Mouse (Mus musculus) hindlimb bud, embryonic 11.5 days (tissue): ENCODE results near the gene Hpcal1.

Experiments used
- DNase-seq: peaks from one replicate; pipeline ENCODE4 v3.0.0-alpha.2; 2012; ENCODE audit warnings: low read depth, low spot score; ENCODE audit errors: extremely low spot score

The Hpcal1 gene

GRCm38 (mm10) chr12:17690564-17691281, at the start of gene Hpcal1:
Hpcal1 (plus strand) TSS chr12:17690856.
- no peak for DNase-seq

DNA sequence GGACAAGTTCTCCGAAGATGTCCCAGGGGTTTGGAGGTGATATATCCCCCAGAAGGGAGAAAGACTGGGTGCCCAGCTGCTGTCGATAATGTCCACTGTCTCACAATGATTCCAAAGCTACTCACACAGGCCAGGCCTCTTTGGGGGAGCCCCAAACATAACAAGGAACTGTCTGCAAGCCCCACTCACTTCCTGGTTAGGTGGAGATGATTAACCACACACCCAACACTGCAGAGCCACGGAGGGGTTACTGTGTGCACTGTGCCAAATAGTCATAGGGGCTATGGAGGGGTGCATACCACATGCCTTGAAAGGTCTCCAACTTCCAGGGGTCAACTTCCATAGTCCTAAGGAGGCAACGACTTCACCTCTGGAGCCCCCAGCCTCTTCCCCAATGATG, 49.4 kb upstream of the Hpcal1 start:
- DNase-seq: no peak

DNA sequence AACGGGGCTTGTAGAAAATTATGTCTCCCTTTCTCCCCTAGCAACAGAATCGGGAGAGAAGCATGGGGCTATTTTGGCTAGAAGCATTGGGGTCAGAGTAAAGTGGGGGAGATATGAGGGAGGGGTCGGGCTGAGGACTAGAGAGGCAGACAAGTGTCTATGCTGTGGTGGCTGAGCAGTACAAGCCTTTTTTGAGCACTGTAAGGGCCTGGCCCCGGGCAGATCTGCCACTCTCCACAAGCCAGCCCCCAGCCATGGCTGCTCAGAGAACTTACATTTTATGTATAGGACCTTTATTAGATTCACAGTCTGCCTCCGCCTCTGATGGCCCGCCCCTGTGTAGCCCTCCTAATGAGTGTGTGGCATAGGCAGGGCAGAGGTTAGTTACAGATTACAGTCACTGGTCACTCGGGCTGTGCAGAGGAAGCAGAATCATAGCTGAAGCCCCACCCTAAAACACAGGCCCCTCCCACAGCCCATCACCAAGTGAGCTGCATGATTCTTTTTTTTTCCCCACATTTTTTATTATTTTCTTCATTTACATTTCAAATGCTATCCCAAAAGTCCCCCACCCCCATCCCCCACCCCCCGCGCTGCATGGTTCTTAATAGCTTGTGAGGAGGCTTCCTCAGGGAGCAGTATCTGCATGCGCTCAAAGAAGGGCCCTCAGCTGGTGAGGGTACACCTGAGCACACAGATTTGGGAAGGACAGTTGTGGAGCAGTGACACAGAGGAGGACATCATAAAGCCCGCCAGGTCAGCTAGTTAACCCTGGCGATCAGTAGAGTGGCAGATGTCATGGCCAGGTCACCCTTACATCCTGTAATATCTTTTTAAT, 46.1 kb upstream of the Hpcal1 start:
- DNase-seq: no peak

GRCm38 (mm10) chr12:17646457-17646856, 44.2 kb upstream of the Hpcal1 start:
- no peak for DNase-seq

- no peak for DNase-seq
Observed at GRCm38 (mm10) chr12:17651223-17652095, 39.2 kb upstream of the Hpcal1 start.

GRCm38 (mm10) chr12:17652216-17653050, 38.2 kb upstream of the Hpcal1 start:
- no peak for DNase-seq

DNA sequence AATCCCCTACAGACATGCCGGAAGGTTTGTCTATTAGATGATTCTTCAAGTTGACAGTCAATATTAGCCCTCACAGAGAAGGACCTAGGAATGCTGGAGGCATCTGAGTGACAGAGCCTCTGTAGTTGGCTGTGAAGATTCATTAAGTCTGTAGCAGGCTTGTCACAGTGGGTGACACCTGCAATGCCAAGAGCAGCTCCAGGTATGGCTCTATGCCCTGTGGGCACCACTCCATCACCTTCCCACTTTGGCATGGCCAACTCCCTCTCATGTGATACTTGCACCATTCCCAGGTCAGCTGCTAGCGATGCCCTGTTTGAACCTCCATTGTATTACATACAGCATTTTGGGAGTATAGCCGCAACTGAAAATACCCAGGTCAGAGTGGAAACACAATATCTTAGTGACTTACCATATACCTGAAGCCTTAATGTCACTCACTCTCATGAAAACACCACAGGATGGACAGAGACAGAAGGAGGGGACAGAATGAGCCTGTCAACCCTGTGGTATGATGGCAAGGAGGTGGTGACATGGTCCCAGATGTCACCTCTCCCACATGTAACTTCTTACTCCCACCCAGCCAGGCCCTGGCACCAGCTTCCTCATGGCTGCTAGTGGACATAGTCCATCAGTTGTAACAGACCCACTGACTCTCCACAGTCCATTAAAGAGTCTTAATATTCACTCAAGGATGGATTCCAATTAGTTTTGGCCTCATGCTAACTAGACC, 37.4 kb upstream of the Hpcal1 start:
- no peak for DNase-seq

GRCm38 (mm10) chr12:17657561-17658195, 33.0 kb upstream of the Hpcal1 start:
- DNase-seq: no peak

DNA sequence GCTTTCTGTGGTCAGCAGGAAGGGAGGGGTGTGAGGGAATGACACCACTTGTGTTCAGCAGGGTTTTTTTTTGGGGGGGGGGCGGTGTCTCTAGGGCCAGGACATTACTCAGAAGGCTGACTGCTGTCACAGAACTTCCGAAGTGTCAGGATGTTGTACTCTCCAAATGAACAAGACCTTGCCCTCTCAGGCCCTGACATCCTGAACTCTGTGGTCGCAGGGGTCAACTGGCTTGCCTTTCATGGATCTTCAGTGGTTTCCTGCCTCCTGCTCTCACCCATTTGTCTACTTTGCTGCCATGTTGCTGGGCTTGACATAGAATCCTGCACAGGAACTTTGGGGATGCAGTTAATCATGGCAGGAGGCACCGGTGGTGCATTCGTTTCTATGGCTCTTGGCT, 32.1 kb upstream of the Hpcal1 start:
- no peak for DNase-seq

DNA sequence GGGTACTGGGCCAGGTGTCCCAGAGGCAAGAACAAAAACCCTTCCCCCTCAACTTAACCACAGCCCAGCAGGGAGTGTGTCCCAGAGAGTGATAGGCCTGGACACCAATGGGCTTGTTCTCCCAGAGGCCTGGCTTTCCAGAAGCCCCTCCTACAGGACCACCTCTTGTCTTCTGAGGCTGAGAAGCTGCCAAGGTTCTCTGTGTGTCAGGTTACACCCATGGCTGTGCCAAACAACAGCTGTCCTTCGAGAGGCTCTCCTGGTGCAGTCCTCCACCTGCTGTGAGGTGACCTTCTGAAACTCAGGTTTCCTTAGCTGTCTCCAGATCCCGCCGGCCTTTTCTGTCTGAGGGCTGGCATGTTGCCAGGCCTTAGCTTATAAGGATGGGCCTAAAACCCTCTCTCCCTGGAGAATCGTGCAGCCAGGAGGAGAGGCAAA, 29.2 kb upstream of the Hpcal1 start:
- DNase-seq: no peak

DNA sequence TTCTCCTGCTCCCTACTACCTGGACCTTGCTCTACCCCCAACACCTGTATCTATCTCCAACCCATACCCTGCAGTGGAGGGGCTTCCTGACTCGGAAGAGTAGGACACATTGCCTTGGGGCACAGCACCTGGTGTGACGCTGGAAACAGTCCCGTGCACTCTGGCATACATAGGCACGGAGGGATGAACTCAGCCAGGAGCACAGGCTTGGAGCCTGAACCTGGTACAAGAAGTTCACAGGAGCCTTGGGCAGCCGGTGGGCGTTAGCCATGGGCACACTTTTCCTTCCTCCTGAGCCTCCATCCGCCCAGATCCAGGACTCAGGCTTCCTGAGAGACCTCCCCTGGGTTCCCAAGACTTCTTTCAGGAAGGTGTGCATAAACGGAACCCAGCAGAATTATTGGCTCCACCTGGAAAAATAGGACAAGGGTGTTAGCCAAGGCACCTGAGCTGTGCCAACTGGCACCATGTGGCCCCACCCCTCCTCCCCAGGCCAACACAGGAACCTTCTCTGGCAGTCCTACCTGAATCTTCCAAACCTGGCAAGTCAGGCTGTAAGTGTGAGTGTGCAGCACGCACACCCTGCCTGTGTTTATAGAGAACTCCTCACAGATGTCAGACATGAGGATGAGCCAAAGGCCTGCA, 26.5 kb upstream of the Hpcal1 start:
- DNase-seq: no peak

- no peak for DNase-seq
Observed at GRCm38 (mm10) chr12:17665906-17666326, 24.7 kb upstream of the Hpcal1 start.

DNA sequence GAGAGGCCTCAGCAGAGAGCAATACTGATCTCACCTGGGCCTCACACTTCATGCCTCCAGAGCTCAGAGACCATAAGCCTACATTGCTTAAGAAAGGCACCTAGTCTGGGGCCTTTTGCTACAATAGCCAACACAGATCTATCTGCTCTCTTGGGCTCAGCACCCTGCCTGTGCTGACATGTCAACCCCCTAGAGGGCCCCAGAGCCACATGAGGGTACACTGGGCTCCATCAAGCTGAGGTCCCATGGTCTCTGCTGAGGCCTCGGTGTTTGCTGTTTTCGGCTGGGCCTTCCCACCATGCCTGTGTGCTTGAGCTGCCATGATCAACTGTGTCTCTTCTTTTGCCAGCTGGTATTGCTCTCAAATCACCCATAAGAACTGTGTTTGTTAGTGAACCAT, 24.0 kb upstream of the Hpcal1 start:
- DNase-seq: no peak

DNA sequence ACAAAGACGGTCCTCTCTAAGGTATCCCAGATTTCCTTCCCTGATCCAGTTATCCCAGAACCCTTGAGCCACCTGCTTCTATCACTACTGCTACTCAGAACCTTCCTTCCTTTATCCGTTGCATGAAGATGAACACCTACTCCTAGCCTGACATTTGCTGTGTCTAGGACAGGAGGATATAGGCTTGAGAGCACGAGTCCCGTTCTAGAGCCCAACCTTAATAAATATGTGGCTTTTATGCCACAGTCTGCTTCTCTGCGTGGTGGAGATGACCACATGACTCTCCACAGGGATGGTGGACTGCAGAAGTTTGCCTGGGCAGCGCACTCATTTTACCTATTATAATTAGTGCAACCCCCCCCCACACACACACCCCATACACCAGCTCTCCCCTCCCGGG, 16.9 kb upstream of the Hpcal1 start:
- no peak for DNase-seq

DNA sequence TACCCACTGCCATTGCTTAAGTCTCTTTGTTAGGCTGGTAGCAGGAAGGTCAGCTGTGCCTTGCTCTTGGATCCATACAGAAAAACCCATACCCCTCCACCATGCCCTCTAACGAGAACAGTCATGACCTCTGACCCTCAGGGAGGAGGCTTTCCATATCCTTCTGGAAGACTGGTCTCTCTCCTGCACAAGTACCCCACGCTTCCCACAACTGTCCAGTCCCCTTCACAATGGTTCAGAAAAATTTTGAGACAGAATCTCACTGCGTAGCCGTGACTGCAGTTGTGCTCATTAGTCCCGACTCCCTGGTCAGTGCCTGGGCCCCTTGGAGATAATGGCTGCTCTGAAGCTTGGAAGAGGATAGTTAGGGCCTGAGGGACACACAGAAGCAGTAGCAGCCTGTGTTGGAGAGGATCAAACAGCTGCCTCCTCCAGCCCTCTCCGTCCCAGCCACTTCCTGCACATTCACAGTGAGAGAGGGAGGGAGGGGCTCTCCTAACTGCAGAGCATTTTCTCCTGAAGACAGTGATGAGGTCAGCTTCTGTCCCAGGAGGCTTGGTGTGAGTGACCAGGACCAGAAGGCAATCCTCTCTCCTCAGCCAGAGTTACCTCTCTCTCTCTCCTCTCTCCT, 16.4 kb upstream of the Hpcal1 start:
- DNase-seq: no peak

GRCm38 (mm10) chr12:17677743-17678142, 12.9 kb upstream of the Hpcal1 start:
- DNase-seq: no peak

DNA sequence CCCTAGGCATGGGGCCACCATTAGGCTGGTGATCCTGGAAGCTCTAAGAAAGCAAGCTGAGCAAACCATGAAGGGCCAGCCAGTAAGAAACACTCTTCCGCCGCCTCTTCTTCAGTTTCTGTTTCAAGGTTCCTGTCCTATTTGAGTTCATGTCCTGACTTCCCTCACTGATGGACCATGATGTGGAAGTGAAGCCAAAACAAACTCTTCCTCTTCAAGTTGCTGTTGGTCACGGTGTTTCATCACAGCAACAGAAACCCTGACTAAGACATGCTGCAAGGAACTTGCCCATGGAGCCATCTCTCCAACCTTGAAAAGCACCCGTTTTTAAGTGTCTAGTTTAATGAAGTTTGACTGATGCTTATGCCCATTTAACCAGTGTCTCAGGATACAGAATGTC, 11.1 kb upstream of the Hpcal1 start:
- no peak for DNase-seq

- DNase-seq: no peak
Observed at GRCm38 (mm10) chr12:17682161-17682560, 8.5 kb upstream of the Hpcal1 start.
